Mouse (Mus musculus) layer of hippocampus, adult 18-20 months (tissue): ENCODE results near the gene Wwc1. TPM values are rescaled to one million over a fixed set of nuclear protein-coding genes. Genes with fewer than 3 reads are reported as not detected.

Experiments used
- DNase-seq, 2 experiments: peaks; one replicate each; pipeline ENCODE4 v3.0.0; 2022; ENCODE audit warnings: low spot score in 2 of 2
- long read RNA-seq: library from polyadenylated mRNA; stranded (forward); transcript quantifications from one replicate; pipeline ENCODE4 v2.0.0, GENCODE M21; 2021
- total RNA-seq, 2 experiments: library from RNA; stranded (reverse); gene quantifications; 2 replicates each; pipeline ENCODE4 v1.2.3; 2021

Wwc1 gene
- total RNA-seq = 100 to 1,000 TPM in 1 of 2 experiments, 10 to 100 TPM in 1; 99.4 to 107 TPM
- long read RNA-seq, full-length matches to known transcripts = 173 of 213 reads
- long read RNA-seq, partial matches to known transcripts = 20 of 213 reads
- long read RNA-seq, other reads (novel, unspliced or antisense) = 20 of 213 reads

GRCm38 (mm10) chr11:35980411-35980917 is at the start of gene Wwc1:
Gene Wwc1, minus strand, starts transcription at chr11:35980527.
- peak; percentile 54 to 77 for DNase-seq

GRCm38 (mm10) chr11:36020009-36020408 is 39.7 kb upstream of the Wwc1 start:
- DNase-seq = no peak

GRCm38 (mm10) chr11:36013179-36013578 is 32.9 kb upstream of the Wwc1 start:
- DNase-seq = no peak

- DNase-seq = no peak
Observed at GRCm38 (mm10) chr11:36009281-36010208, 29.2 kb upstream of the Wwc1 start.

GRCm38 (mm10) chr11:36002900-36003299 is 22.6 kb upstream of the Wwc1 start:
- DNase-seq = no peak

- peak; percentile 92 to 97 for DNase-seq
Observed at GRCm38 (mm10) chr11:36001282-36001970, 21.1 kb upstream of the Wwc1 start.

- DNase-seq = no peak
Observed at GRCm38 (mm10) chr11:36000585-36001281, 20.4 kb upstream of the Wwc1 start.

GRCm38 (mm10) chr11:36000038-36000437 is 19.7 kb upstream of the Wwc1 start:
- DNase-seq = no peak

- no peak for DNase-seq
Observed at GRCm38 (mm10) chr11:35998048-35998447, 17.7 kb upstream of the Wwc1 start.

GRCm38 (mm10) chr11:35995310-35995709 is 15.0 kb upstream of the Wwc1 start:
- DNase-seq = no peak

GRCm38 (mm10) chr11:35991846-35992245 is 11.5 kb upstream of the Wwc1 start:
- peak; percentile 53 to 68 for DNase-seq

- DNase-seq = no peak
Observed at GRCm38 (mm10) chr11:35989967-35990366, 9.6 kb upstream of the Wwc1 start.

GRCm38 (mm10) chr11:35985841-35986393 is 5.6 kb upstream of the Wwc1 start:
- DNase-seq = peak; percentile 85 to 91

- no peak for DNase-seq
Observed at GRCm38 (mm10) chr11:35982734-35983133, 2.4 kb upstream of the Wwc1 start.

GRCm38 (mm10) chr11:35979733-35980410 is 455 bp downstream of the Wwc1 start:
- DNase-seq = peak in 1 of 2 experiments; percentile 34

- no peak for DNase-seq
Observed at GRCm38 (mm10) chr11:35979266-35979732, 1.0 kb downstream of the Wwc1 start.

GRCm38 (mm10) chr11:35977796-35978195 is 2.5 kb downstream of the Wwc1 start:
- no peak for DNase-seq

- DNase-seq = no peak
Observed at GRCm38 (mm10) chr11:35977096-35977495, 3.2 kb downstream of the Wwc1 start.

- DNase-seq = peak; percentile 48 to 49
Observed at GRCm38 (mm10) chr11:35976482-35976881, 3.8 kb downstream of the Wwc1 start.
